Mouse (Mus musculus) brain, adult 2 months (tissue): ENCODE measurements around the gene Lmntd1.
A peak's percentile ranks its signal among the peaks of the same experiment; 100 is the strongest.
"Not testable (repeated sequence)": the region's sequence is repeated elsewhere in the genome, so short reads cannot be mapped to it uniquely, and the experiment has no call there.

Source experiments
- DNase-seq: peaks from one replicate; pipeline ENCODE4 v3.0.0; 2011; ENCODE audit warnings: low read depth, low spot score

The Lmntd1 gene

DNA sequence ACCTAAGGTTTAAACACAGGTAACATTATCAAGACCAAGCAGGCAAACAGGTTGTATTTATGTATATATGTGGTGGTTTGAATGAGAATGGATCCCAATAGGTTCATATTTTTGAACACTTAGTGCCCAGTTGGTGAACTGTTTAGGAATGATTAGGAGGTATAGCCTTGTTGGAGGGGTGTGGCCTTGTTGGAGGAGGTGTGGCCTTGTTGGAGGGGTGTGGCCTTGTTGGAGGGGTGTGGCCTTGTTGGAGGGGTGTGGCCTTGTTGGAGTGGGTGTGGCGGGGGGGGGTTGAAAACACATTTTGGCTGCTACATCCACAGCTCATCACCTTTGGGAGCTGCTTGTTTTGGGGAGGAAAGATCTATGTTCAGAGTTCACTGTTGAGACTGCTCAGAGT, 270.7 kb downstream of the Lmntd1 start:
- no peak for DNase-seq

DNA sequence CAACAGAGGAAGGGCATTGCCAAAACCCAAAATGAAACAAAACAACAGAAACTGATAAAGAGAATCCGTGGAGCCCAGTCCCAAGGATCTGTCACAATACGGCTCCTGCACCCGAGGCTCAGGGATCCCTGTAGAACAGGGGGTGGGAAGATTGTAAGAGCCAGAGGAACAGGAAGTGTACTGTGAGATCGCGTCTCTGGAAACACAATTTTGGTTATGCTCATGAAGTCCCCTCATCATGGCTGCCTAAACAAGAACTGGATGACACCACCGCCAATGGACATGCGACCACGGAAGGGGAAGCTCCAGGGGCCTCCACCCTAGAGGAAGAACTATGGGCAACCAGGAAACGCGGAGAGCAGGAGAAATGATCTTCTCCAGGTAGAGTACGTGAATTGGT, 271.3 kb downstream of the Lmntd1 start:
- no peak for DNase-seq

GRCm38 (mm10) chr6:145341301-145342193, 272.6 kb downstream of the Lmntd1 start:
- DNase-seq = peak; percentile 98

- peak; percentile 98 for DNase-seq
Measured at GRCm38 (mm10) chr6:145340657-145341146, 273.4 kb downstream of the Lmntd1 start.

DNA sequence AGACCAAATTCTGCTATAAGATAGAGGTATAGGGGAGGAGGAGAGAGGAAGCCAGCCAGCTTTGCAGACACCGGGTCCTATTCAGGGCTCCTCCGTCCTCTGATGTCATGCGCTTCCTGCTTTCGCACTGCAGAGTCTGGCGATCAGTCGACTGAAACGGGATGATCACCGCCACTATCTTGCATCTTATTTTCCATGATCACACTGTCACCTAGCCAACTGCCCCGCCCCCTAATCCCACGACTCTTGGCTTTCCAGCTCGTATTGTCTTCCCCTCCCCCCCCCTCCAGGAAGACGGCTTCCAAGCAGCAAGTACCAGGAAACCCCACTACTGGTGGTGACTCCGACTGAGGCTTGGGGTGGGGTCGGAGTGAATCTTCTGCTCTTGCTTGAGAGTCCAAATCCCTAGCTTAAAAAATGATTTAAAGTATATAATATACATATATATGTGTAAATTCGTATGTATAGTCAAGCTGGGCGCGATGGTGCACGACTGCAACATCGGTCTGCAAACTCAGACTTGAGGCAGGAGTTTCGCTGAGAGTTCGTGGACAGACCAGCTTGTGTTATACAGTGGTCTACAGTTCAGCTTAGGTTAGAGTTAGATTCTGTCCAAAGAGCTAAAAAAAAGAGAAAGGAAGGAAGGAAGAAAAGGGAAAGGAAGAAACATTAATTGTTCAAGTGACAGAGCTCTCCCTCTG, 274.0 kb downstream of the Lmntd1 start:
- DNase-seq = peak; percentile 67

DNA sequence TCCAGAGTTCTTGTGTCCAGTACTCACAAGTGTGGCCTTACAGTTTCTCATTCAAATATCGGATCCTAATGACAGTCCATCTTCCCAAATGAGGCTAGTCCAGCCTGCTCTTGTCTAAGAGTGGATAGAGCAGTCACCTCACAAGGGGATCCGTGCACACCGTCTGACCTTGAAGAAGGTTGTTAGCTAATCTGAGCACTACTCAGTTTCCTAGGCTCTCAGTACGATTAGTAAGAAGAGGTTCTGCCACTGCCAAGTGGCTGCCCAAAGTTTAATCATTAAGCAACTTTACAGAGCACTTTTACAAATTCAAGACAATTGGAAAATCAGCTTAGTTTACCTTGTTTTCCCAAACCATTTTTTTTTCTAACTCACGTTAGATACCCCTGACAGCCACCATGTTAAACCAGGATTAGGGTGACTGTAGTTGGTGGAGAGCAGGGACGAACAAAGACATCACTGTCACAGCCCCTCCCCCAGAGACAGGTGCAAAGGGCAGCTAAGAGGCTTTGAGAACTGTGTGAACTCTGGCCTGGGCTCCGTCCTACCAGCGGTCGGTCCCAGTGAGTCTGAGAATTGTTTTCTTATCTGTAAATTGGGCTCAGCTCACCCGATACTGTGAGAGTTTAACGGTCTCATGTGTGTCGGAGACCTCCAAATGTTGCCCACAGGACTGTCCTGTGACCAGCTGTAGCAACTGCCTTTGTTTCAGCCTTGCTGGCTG, 275.4 kb downstream of the Lmntd1 start:
- no peak for DNase-seq

- DNase-seq = not testable (repeated sequence)
Measured at GRCm38 (mm10) chr6:145337521-145337920, 276.6 kb downstream of the Lmntd1 start.

- no peak for DNase-seq
Measured at GRCm38 (mm10) chr6:145335876-145336768, 278.0 kb downstream of the Lmntd1 start.

- DNase-seq = no peak
Measured at GRCm38 (mm10) chr6:145334211-145334610, 279.9 kb downstream of the Lmntd1 start.

DNA sequence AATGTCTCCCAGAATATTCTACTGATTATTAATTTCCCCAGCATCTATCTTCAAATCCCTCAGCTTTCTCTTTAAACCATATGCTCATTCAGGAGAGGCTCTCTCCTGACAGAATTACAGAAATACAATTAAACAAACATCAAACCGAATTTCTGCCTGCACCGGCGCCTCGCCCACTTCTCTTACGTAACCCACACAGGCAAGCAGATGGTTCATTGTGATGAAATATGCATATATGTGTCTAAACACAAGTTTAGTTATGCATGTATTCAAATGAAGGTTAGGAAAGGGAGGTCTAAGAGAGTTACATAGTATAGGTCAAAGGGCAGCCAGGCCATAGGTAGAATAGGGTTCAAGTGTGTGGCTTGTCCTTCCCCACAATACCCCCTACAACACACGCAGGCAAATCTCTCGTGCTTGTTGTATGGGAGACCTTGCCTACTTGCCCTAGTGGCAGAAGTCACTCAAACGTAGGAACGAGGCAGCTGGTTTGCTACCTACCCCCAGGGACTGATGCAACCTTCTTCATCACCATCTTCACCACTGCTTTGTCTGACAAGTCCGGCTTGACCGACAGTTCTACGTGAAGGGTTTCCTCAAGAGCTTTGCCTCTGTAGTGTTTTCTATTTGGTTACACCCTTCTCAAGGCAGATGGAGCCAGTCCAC, 287.8 kb downstream of the Lmntd1 start:
- DNase-seq = peak; percentile 75

GRCm38 (mm10) chr6:145325095-145325494, 289.0 kb downstream of the Lmntd1 start:
- DNase-seq = no peak

- no peak for DNase-seq
Measured at GRCm38 (mm10) chr6:145324470-145324869, 289.6 kb downstream of the Lmntd1 start.

DNA sequence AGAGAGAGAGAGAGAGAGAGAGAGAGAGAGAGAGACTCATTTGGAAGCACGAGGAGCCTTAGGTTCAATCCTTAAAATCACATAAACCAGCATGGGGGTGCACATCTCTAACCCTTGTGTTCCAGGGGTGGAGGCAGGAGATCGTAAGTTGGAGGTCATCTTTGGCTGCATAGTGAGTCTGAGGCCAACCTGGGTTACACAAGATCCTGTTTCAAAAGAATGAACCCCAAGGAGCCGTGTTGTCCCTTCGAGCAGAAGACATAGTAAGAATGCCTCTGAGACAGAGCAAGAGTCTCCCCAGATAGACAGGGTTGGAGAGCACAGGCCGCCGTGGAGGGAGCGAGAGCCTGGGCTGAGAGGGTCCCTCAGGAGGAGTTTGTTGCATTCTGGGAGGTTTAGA, 291.9 kb downstream of the Lmntd1 start:
- DNase-seq = no peak

- DNase-seq = no peak
Measured at GRCm38 (mm10) chr6:145320156-145320555, 294.0 kb downstream of the Lmntd1 start.
